Mouse (Mus musculus) limb, embryonic 10.5 days (tissue): ENCODE data around the gene Clasp2. TPM values are rescaled to one million over a fixed set of nuclear protein-coding genes. Genes with fewer than 3 reads are reported as not detected.

Experiments used
- DNase-seq: peaks from one replicate; pipeline ENCODE4 v3.0.0-alpha.2; 2017; ENCODE audit warnings: low spot score
- H3K27ac ChIP-seq: fragments of 300-500 bp; sonication (generic); 2 replicates; pipeline ENCODE4 v1.5.1; 2016; ENCODE audit warnings: mild to moderate bottlenecking
- H3K27me3 ChIP-seq: fragments of 300-500 bp; sonication (generic); 2 replicates; pipeline ENCODE4 v1.6.1; 2016; ENCODE audit warnings: low read depth, mild to moderate bottlenecking; ENCODE audit not compliant: poor library complexity, severe bottlenecking
- H3K36me3 ChIP-seq: fragments of 300-500 bp; sonication (generic); 2 replicates; pipeline ENCODE4 v1.6.1; 2016; ENCODE audit warnings: mild to moderate bottlenecking, moderate library complexity
- H3K4me1 ChIP-seq: fragments of 300-500 bp; sonication (generic); 2 replicates; pipeline ENCODE4 v1.6.1; 2016
- H3K4me3 ChIP-seq: fragments of 300-500 bp; sonication (generic); 2 replicates; pipeline ENCODE4 v1.5.1; 2016; ENCODE audit warnings: mild to moderate bottlenecking, moderate library complexity
- H3K9me3 ChIP-seq: fragments of 300-500 bp; sonication (generic); replicated peaks from 2 replicates; pipeline ENCODE4 v1.6.1; 2016; ENCODE audit warnings: mild to moderate bottlenecking
- WGBS: fragments of 180-500 bp; shearing (Covaris S2); methylation state at CpG from one replicate; pipeline ENCODE4 v1.1.7; 2016; 5-methylcytosine and 5-hydroxymethylcytosine counted together
- polyA plus RNA-seq: library from polyadenylated mRNA; unstranded; fragments of >200 nt; fragmentation: Nextera tagmentation; extraction: Ambion mirVana; gene quantifications from 2 replicates; pipeline ENCODE4 v1.2.1, GENCODE M21; 2016

Clasp2 gene
- polyA plus RNA-seq, 1 experiment from 2014 or later: 31.7 TPM

- H3K4me3 ChIP-seq: peak within 1 kb of the TSS; percentile 97
- peak within 1 kb of the TSS; percentile 94 for H3K27ac ChIP-seq
- peaks cover 27% of the 10 kb centered on the region for H3K4me1 ChIP-seq
- no peaks in the 10 kb centered on the region for H3K36me3 ChIP-seq
- no peaks in the 10 kb centered on the region for H3K9me3 ChIP-seq
- 4% methylated on average over 76 of the region's 86 CpGs for WGBS
- no peaks in the 10 kb centered on the region for H3K27me3 ChIP-seq
- peak; percentile 93 for DNase-seq
Observed at GRCm38 (mm10) chr9:113930534-113931374, 189.5 kb downstream of the Clasp2 start, which contains the start of gene Ubp1. TSS of gene Ubp1 (plus strand) at chr9:113930934.

GRCm38 (mm10) chr9:113931375-113932099 is 190.3 kb downstream of the Clasp2 start:
- Histone ChIP-seq H3K36me3 (no peaks in the 10 kb centered on the region), H3K4me1 (peaks cover 27% of the 10 kb centered on the region), H3K4me3 (peak overlapping the region; percentile 97), H3K27me3 (no peaks in the 10 kb centered on the region), H3K9me3 (no peaks in the 10 kb centered on the region), H3K27ac (peak overlapping the region; percentile 94)
- 3% methylated on average over 91 of the region's 91 CpGs for WGBS
- peak; percentile 66 for DNase-seq

- Histone ChIP-seq H3K9me3 (no peaks in the 10 kb centered on the region), H3K4me3 (peak overlapping the region; percentile 97), H3K36me3 (no peaks in the 10 kb centered on the region), H3K27me3 (no peaks in the 10 kb centered on the region), H3K27ac (peak overlapping the region; percentile 94), H3K4me1 (peaks cover 27% of the 10 kb centered on the region)
- WGBS: 9% methylated on average over 8 of the region's 8 CpGs
- DNase-seq: no peak
Observed at GRCm38 (mm10) chr9:113932100-113932470, 190.8 kb downstream of the Clasp2 start.

GRCm38 (mm10) chr9:113932501-113932900 is 191.2 kb downstream of the Clasp2 start:
- Histone ChIP-seq H3K4me3 (peak overlapping the region; percentile 97), H3K9me3 (no peaks in the 10 kb centered on the region), H3K36me3 (no peaks in the 10 kb centered on the region), H3K27ac (peak overlapping the region; percentile 94), H3K4me1 (peaks cover 27% of the 10 kb centered on the region), H3K27me3 (no peaks in the 10 kb centered on the region)
- 31% methylated on average over 11 of the region's 11 CpGs for WGBS
- no peak for DNase-seq

GRCm38 (mm10) chr9:113935638-113936037 is 194.4 kb downstream of the Clasp2 start:
- DNase-seq: no peak
- Histone ChIP-seq H3K4me1 (peaks cover 23% of the 10 kb centered on the region), H3K36me3 (no peaks in the 10 kb centered on the region), H3K27ac (no peak overlapping the region), H3K27me3 (no peaks in the 10 kb centered on the region), H3K4me3 (no peak overlapping the region), H3K9me3 (no peaks in the 10 kb centered on the region)
- 85% methylated on average over 5 of the region's 5 CpGs for WGBS

- H3K36me3 ChIP-seq: no peaks in the 10 kb centered on the region
- H3K4me3 ChIP-seq: no peak overlapping the region
- no peak overlapping the region for H3K27ac ChIP-seq
- WGBS: 92% methylated on average over 9 of the region's 9 CpGs
- no peak for DNase-seq
- 0 out of 2 replicates have a peak, but pooled peaks cover 3% of the 10 kb centered on the region for H3K4me1 ChIP-seq
- no peaks in the 10 kb centered on the region for H3K9me3 ChIP-seq
- H3K27me3 ChIP-seq: no peaks in the 10 kb centered on the region
Observed at GRCm38 (mm10) chr9:113939063-113939850, 198.0 kb downstream of the Clasp2 start.

GRCm38 (mm10) chr9:113941103-113941805 is 200.0 kb downstream of the Clasp2 start:
- 89% methylated on average over 3 of the region's 3 CpGs for WGBS
- no peaks in the 10 kb centered on the region for H3K4me1 ChIP-seq
- no peak overlapping the region for H3K4me3 ChIP-seq
- H3K9me3 ChIP-seq: no peaks in the 10 kb centered on the region
- DNase-seq: no peak
- no peak overlapping the region for H3K27ac ChIP-seq
- no peaks in the 10 kb centered on the region for H3K27me3 ChIP-seq
- peaks cover 17% of the 10 kb centered on the region for H3K36me3 ChIP-seq

- Histone ChIP-seq H3K27ac (no peak overlapping the region), H3K27me3 (no peaks in the 10 kb centered on the region), H3K9me3 (no peaks in the 10 kb centered on the region), H3K4me3 (no peak overlapping the region), H3K4me1 (no peaks in the 10 kb centered on the region), H3K36me3 (peaks cover 37% of the 10 kb centered on the region)
- 100% methylated on average over 1 of the region's 1 CpGs for WGBS
- no peak for DNase-seq
Observed at GRCm38 (mm10) chr9:113943372-113943771, 202.1 kb downstream of the Clasp2 start.

- H3K9me3 ChIP-seq: no peaks in the 10 kb centered on the region
- peaks cover 69% of the 10 kb centered on the region for H3K36me3 ChIP-seq
- no peak overlapping the region for H3K27ac ChIP-seq
- no peak for DNase-seq
- no peaks in the 10 kb centered on the region for H3K4me1 ChIP-seq
- H3K4me3 ChIP-seq: no peak overlapping the region
- WGBS: 89% methylated on average over 1 of the region's 1 CpGs
- no peaks in the 10 kb centered on the region for H3K27me3 ChIP-seq
Observed at GRCm38 (mm10) chr9:113947216-113947615, 205.9 kb downstream of the Clasp2 start.

GRCm38 (mm10) chr9:113957777-113958176 is 216.5 kb downstream of the Clasp2 start:
- 93% methylated on average over 4 of the region's 4 CpGs for WGBS
- no peak overlapping the region for H3K4me3 ChIP-seq
- no peaks in the 10 kb centered on the region for H3K4me1 ChIP-seq
- H3K9me3 ChIP-seq: no peaks in the 10 kb centered on the region
- H3K36me3 ChIP-seq: peaks cover 89% of the 10 kb centered on the region
- no peaks in the 10 kb centered on the region for H3K27me3 ChIP-seq
- no peak overlapping the region for H3K27ac ChIP-seq
- DNase-seq: no peak

GRCm38 (mm10) chr9:113963718-113964117 is 222.4 kb downstream of the Clasp2 start:
- DNase-seq: no peak
- H3K4me1 ChIP-seq: no peaks in the 10 kb centered on the region
- H3K27me3 ChIP-seq: no peaks in the 10 kb centered on the region
- H3K36me3 ChIP-seq: peaks cover 99% of the 10 kb centered on the region
- no peak overlapping the region for H3K27ac ChIP-seq
- H3K9me3 ChIP-seq: no peaks in the 10 kb centered on the region
- no peak overlapping the region for H3K4me3 ChIP-seq

GRCm38 (mm10) chr9:113964415-113964814 is 223.1 kb downstream of the Clasp2 start:
- no peak for DNase-seq
- Histone ChIP-seq H3K27ac (no peak overlapping the region), H3K36me3 (peaks cover 99% of the 10 kb centered on the region), H3K9me3 (no peaks in the 10 kb centered on the region), H3K4me1 (no peaks in the 10 kb centered on the region), H3K27me3 (no peaks in the 10 kb centered on the region), H3K4me3 (no peak overlapping the region)
- WGBS: 96% methylated on average over 8 of the region's 8 CpGs
